Mouse (Mus musculus) kidney, adult 2 months (tissue): ENCODE measurements around the gene Krtap22-2. TPM values are rescaled to one million over a fixed set of nuclear protein-coding genes. Genes with fewer than 3 reads are reported as not detected.
"Not testable (repeated sequence)": the region's sequence is repeated elsewhere in the genome, so short reads cannot be mapped to it uniquely, and the experiment has no call there.

Experiments
- DNase-seq: peaks from one replicate; pipeline ENCODE4 v3.0.0; 2021
- H3K27ac ChIP-seq: fragments of 200-500 bp; 2 replicates; pipeline ENCODE4 v1.5.1; 2012; ENCODE audit warnings: low read depth, low read length, control low read depth, inconsistent platforms; ENCODE audit not compliant: insufficient read depth
- H3K27me3 ChIP-seq: fragments of 200-500 bp; replicated peaks from 2 replicates; pipeline ENCODE4 v1.6.1; 2012; ENCODE audit warnings: mild to moderate bottlenecking, moderate library complexity, low read length, inconsistent platforms; ENCODE audit not compliant: control insufficient read depth, insufficient read depth
- H3K36me3 ChIP-seq: fragments of 200-500 bp; 2 replicates; pipeline ENCODE4 v1.6.1; 2012; ENCODE audit warnings: mild to moderate bottlenecking, moderate library complexity, low read length, inconsistent platforms; ENCODE audit not compliant: control insufficient read depth, insufficient read depth
- H3K4me1 ChIP-seq: fragments of 200-500 bp; 2 replicates; pipeline ENCODE4 v1.6.1; 2011; ENCODE audit warnings: low read length; ENCODE audit not compliant: control insufficient read depth, insufficient read depth
- H3K4me3 ChIP-seq: fragments of 200-500 bp; 2 replicates; pipeline ENCODE4 v1.5.1; 2011; ENCODE audit warnings: mild to moderate bottlenecking, low read depth, low read length, control low read depth; ENCODE audit not compliant: insufficient read depth
- CTCF ChIP-seq: fragments of 200-500 bp; conservative IDR thresholded peaks from 2 replicates; pipeline ENCODE4 v1.5.1; 2011; ENCODE audit warnings: low read depth, mild to moderate bottlenecking, control low read depth, low read length, moderate library complexity, mixed read lengths; ENCODE audit not compliant: insufficient read depth, insufficient read length
- POLR2A ChIP-seq: fragments of 200-500 bp; IDR thresholded peaks from one replicate; pipeline ENCODE4 v1.6.1; 2011; ENCODE audit warnings: low read depth, low read length, control low read depth
- WGBS: fragments of 180-500 bp; shearing (Covaris S2); methylation state at CpG from one replicate; pipeline ENCODE4 v1.1.7; 2018; 5-methylcytosine and 5-hydroxymethylcytosine counted together
- polyA plus RNA-seq: library from polyadenylated mRNA; depleted of rRNA; stranded (reverse); fragments of >200 nt; gene quantifications from 2 replicates; pipeline ENCODE4 v1.2.3, GENCODE M21; 2012; rRNA removed

Krtap22-2 gene
- not detected in 2 replicates for polyA plus RNA-seq

- DNase-seq = no peak
- TF ChIP-seq POLR2A (no peak), CTCF (no peak)
- H3K27ac ChIP-seq = no peak within 1 kb of the TSS
- no peaks in the 10 kb centered on the region for H3K27me3 ChIP-seq
- H3K4me3 ChIP-seq = no peak within 1 kb of the TSS
- WGBS = 74% methylated on average over 5 of the region's 5 CpGs
- H3K4me1 ChIP-seq = no peaks in the 10 kb centered on the region
- no peaks in the 10 kb centered on the region for H3K36me3 ChIP-seq
Measured at GRCm38 (mm10) chr16:89010659-89011058, at the start of gene Krtap22-2. Gene Krtap22-2, minus strand, starts transcription at chr16:89010759.

- no peaks in the 10 kb centered on the region for H3K36me3 ChIP-seq
- no peaks in the 10 kb centered on the region for H3K4me1 ChIP-seq
- no peaks in the 10 kb centered on the region for H3K27me3 ChIP-seq
- no peak for DNase-seq
- 80% methylated on average over 3 of the region's 3 CpGs for WGBS
- no peak for TF ChIP-seq POLR2A
- TF ChIP-seq CTCF = no peak
- no peak within 1 kb of the TSS for H3K27ac ChIP-seq
- H3K4me3 ChIP-seq = no peak within 1 kb of the TSS
Measured at GRCm38 (mm10) chr16:89047783-89048182, 37.2 kb upstream of the Krtap22-2 start, which contains the start of gene Krtap6-5. Gene Krtap6-5, minus strand, starts transcription at chr16:89047883.

- not testable (repeated sequence) for H3K4me1 ChIP-seq, H3K4me3 ChIP-seq, H3K36me3 ChIP-seq, H3K27me3 ChIP-seq, DNase-seq, H3K27ac ChIP-seq
- WGBS = 85% methylated on average over 2 of the region's 4 CpGs
Measured at GRCm38 (mm10) chr16:89041372-89041771, 30.8 kb upstream of the Krtap22-2 start, which contains the start of gene Gm10228. Gene Gm10228, minus strand, starts transcription at chr16:89041472.

- 96% methylated on average over 3 of the region's 3 CpGs for WGBS
- not testable (repeated sequence) for H3K36me3 ChIP-seq, H3K4me1 ChIP-seq, H3K27ac ChIP-seq, DNase-seq, H3K4me3 ChIP-seq, H3K27me3 ChIP-seq
Measured at GRCm38 (mm10) chr16:89031399-89031798, 20.8 kb upstream of the Krtap22-2 start, which contains the start of gene Krtap6-1. Gene Krtap6-1, plus strand, starts transcription at chr16:89031699.

GRCm38 (mm10) chr16:89014984-89015383 is 4.4 kb upstream of the Krtap22-2 start, which contains the start of gene Gm10229:
Gene Gm10229, plus strand, starts transcription at chr16:89015284.
- not testable (repeated sequence) for DNase-seq, H3K36me3 ChIP-seq
- WGBS = 90% methylated on average over 3 of the region's 3 CpGs

GRCm38 (mm10) chr16:89013973-89014372 is 3.4 kb upstream of the Krtap22-2 start:
- no peak for DNase-seq
- H3K27ac ChIP-seq = no peak overlapping the region
- no peaks in the 10 kb centered on the region for H3K27me3 ChIP-seq
- no peaks in the 10 kb centered on the region for H3K36me3 ChIP-seq
- H3K4me3 ChIP-seq = no peak overlapping the region
- WGBS = 97% methylated on average over 3 of the region's 3 CpGs
- H3K4me1 ChIP-seq = no peaks in the 10 kb centered on the region
- TF ChIP-seq POLR2A (no peak), CTCF (no peak)

More at GRCm38 (mm10) chr16:89014984-89015383, 4.4 kb upstream of the Krtap22-2 start, which contains the start of gene Gm10229:
- not testable (repeated sequence) for H3K27ac ChIP-seq, H3K4me1 ChIP-seq, H3K27me3 ChIP-seq, H3K4me3 ChIP-seq

- no peak within 1 kb of the TSS for H3K27ac ChIP-seq
- H3K36me3 ChIP-seq = no peaks in the 10 kb centered on the region
- DNase-seq = no peak
- H3K4me3 ChIP-seq = no peak within 1 kb of the TSS
- TF ChIP-seq POLR2A (no peak), CTCF (no peak)
- H3K4me1 ChIP-seq = no peaks in the 10 kb centered on the region
- 85% methylated on average over 7 of the region's 7 CpGs for WGBS
- H3K27me3 ChIP-seq = no peaks in the 10 kb centered on the region
Measured at GRCm38 (mm10) chr16:88962773-88963172, 47.8 kb downstream of the Krtap22-2 start, which contains the start of gene Krtap16-3. Gene Krtap16-3, minus strand, starts transcription at chr16:88962873.

Other genes starting within 250 kb of the Krtap22-2 start
- gene 2310057N15Rik, start 236.6 kb downstream of the Krtap22-2 start, polyA plus RNA-seq = not detected in 2 replicates
- gene Gm5965, start 232.9 kb downstream of the Krtap22-2 start, polyA plus RNA-seq = not detected in 2 replicates
- not detected in 2 replicates for gene Gm20741, start 198.5 kb downstream of the Krtap22-2 start, polyA plus RNA-seq
- gene Krtap15, start 190.5 kb downstream of the Krtap22-2 start, polyA plus RNA-seq = not detected in 2 replicates
- not detected in 2 replicates for gene Krtap14, start 184.6 kb downstream of the Krtap22-2 start, polyA plus RNA-seq
- gene Krtap19-1, start 141.3 kb downstream of the Krtap22-2 start, polyA plus RNA-seq = not detected in 2 replicates
- not detected in 2 replicates for gene Krtap19-2, start 136.5 kb downstream of the Krtap22-2 start, polyA plus RNA-seq
- not detected in 2 replicates for gene Krtap19-3, start 132.7 kb downstream of the Krtap22-2 start, polyA plus RNA-seq
- gene Krtap19-4, start 125.7 kb downstream of the Krtap22-2 start, polyA plus RNA-seq = not detected in 2 replicates
- gene Krtap19-5, start 114.3 kb downstream of the Krtap22-2 start, polyA plus RNA-seq = not detected in 2 replicates
- not detected in 2 replicates for gene Krtap19-9b, start 78.5 kb downstream of the Krtap22-2 start, polyA plus RNA-seq
- gene Krtap16-3, start 47.9 kb downstream of the Krtap22-2 start, polyA plus RNA-seq = not detected in 2 replicates
- not detected in 2 replicates for gene Gm10229, start 4.5 kb upstream of the Krtap22-2 start, polyA plus RNA-seq
- not detected in 2 replicates for gene Krtap6-1, start 20.9 kb upstream of the Krtap22-2 start, polyA plus RNA-seq
- not detected in 2 replicates for gene Gm10228, start 30.7 kb upstream of the Krtap22-2 start, polyA plus RNA-seq
- not detected in 2 replicates for gene Krtap6-5, start 37.1 kb upstream of the Krtap22-2 start, polyA plus RNA-seq
- not detected in 2 replicates for gene 1110025L11Rik, start 53.2 kb upstream of the Krtap22-2 start, polyA plus RNA-seq
- gene Krtap6-3, start 73.3 kb upstream of the Krtap22-2 start, polyA plus RNA-seq = not detected in 2 replicates
- gene Gm6358, start 130.1 kb upstream of the Krtap22-2 start, polyA plus RNA-seq = not detected in 2 replicates
- not detected in 2 replicates for gene Gm10061, start 140.3 kb upstream of the Krtap22-2 start, polyA plus RNA-seq
- not detected in 2 replicates for gene Gm9789, start 147.2 kb upstream of the Krtap22-2 start, polyA plus RNA-seq
- not detected in 2 replicates for gene Gm7735, start 158.7 kb upstream of the Krtap22-2 start, polyA plus RNA-seq
- not detected in 2 replicates for gene 1110057P08Rik, start 164.0 kb upstream of the Krtap22-2 start, polyA plus RNA-seq
- gene Krtap20-2, start 195.1 kb upstream of the Krtap22-2 start, polyA plus RNA-seq = not detected in 2 replicates